Mouse (Mus musculus): Measurements from ENCODE around the gene Trappc1. TPM values are rescaled to one million over a fixed set of nuclear protein-coding genes. Genes with fewer than 3 reads are reported as not detected.

The Trappc1 gene
- polyA plus RNA-seq, 1 experiment from 2014 or later: 159 TPM

- H3K4me1 ChIP-seq: peaks cover 35% of the 10 kb centered on the region
- no peak for DNase-seq (ENCODE audit: low spot score)
- no peak overlapping the region for H3K27ac ChIP-seq (replicated peaks)
- H3K36me3 ChIP-seq (replicated peaks): peaks cover 53% of the 10 kb centered on the region
- H3K27me3 ChIP-seq (replicated peaks; ENCODE audit: low read depth, poor library complexity, severe bottlenecking): no peaks in the 10 kb centered on the region
- H3K9me3 ChIP-seq: no peaks in the 10 kb centered on the region
- 92% methylated on average over 16 of the region's 16 CpGs for WGBS
- H3K4me3 ChIP-seq: no peak overlapping the region
Measured at GRCm38 (mm10) chr11:69373223-69373965, 49.6 kb downstream of the Trappc1 start.

Other genes starting within 250 kb of the Trappc1 start
- 60.9 and 70.0 TPM in 2 replicates for gene Vamp2, start 235.5 kb upstream of the Trappc1 start, polyA plus RNA-seq (2016; fragmentation: Nextera tagmentation; extraction: Ambion mirVana)
- gene Per1, start 228.8 kb upstream of the Trappc1 start, polyA plus RNA-seq (2016; fragmentation: Nextera tagmentation; extraction: Ambion mirVana): 6.1 and 7.3 TPM in 2 replicates
- 0.16 and 0.36 TPM in 2 replicates for gene Hes7, start 203.6 kb upstream of the Trappc1 start, polyA plus RNA-seq (2016; fragmentation: Nextera tagmentation; extraction: Ambion mirVana)
- 0.12 TPM in 1 of 2 replicates, not detected in the other for gene 9130213A22Rik, start 201.4 kb upstream of the Trappc1 start, polyA plus RNA-seq (2016; fragmentation: Nextera tagmentation; extraction: Ambion mirVana)
- 0.04 and 0.19 TPM in 2 replicates for gene Aloxe3, start 198.1 kb upstream of the Trappc1 start, polyA plus RNA-seq (2016; fragmentation: Nextera tagmentation; extraction: Ambion mirVana)
- 0.27 TPM in 1 of 2 replicates, not detected in the other for gene Alox12b, start 167.0 kb upstream of the Trappc1 start, polyA plus RNA-seq (2016; fragmentation: Nextera tagmentation; extraction: Ambion mirVana)
- 0.09 and 0.13 TPM in 2 replicates for gene Alox8, start 126.1 kb upstream of the Trappc1 start, polyA plus RNA-seq (2016; fragmentation: Nextera tagmentation; extraction: Ambion mirVana)
- gene Gucy2e, start 86.9 kb upstream of the Trappc1 start, polyA plus RNA-seq (2016; fragmentation: Nextera tagmentation; extraction: Ambion mirVana): not detected in 2 replicates
- 34.1 and 37.3 TPM in 2 replicates for gene Cntrob, start 205 bp upstream of the Trappc1 start, polyA plus RNA-seq (2016; fragmentation: Nextera tagmentation; extraction: Ambion mirVana)
- 0.75 and 1.1 TPM in 2 replicates for gene Kcnab3, start 2.3 kb downstream of the Trappc1 start, polyA plus RNA-seq (2016; fragmentation: Nextera tagmentation; extraction: Ambion mirVana)
- 18.7 and 18.8 TPM in 2 replicates for gene Rnf227, start 16.5 kb downstream of the Trappc1 start, polyA plus RNA-seq (2016; fragmentation: Nextera tagmentation; extraction: Ambion mirVana)
- 46.2 and 55.9 TPM in 2 replicates for gene Chd3, start 45.4 kb downstream of the Trappc1 start, polyA plus RNA-seq (2016; fragmentation: Nextera tagmentation; extraction: Ambion mirVana)
- 136 and 137 TPM in 2 replicates for gene Naa38, start 71.5 kb downstream of the Trappc1 start, polyA plus RNA-seq (2016; fragmentation: Nextera tagmentation; extraction: Ambion mirVana)
- gene Cyb5d1, start 71.7 kb downstream of the Trappc1 start, polyA plus RNA-seq (2016; fragmentation: Nextera tagmentation; extraction: Ambion mirVana): 49.3 and 50.2 TPM in 2 replicates
- 19.8 and 23.1 TPM in 2 replicates for gene Tmem88, start 74.3 kb downstream of the Trappc1 start, polyA plus RNA-seq (2016; fragmentation: Nextera tagmentation; extraction: Ambion mirVana)
- 39.8 and 39.9 TPM in 2 replicates for gene Kdm6b, start 89.7 kb downstream of the Trappc1 start, polyA plus RNA-seq (2016; fragmentation: Nextera tagmentation; extraction: Ambion mirVana)
- 1.3 and 1.4 TPM in 2 replicates for gene Dnah2, start 225.1 kb downstream of the Trappc1 start, polyA plus RNA-seq (2016; fragmentation: Nextera tagmentation; extraction: Ambion mirVana)
- gene Efnb3, start 236.2 kb downstream of the Trappc1 start, polyA plus RNA-seq (2016; fragmentation: Nextera tagmentation; extraction: Ambion mirVana): 29.5 and 29.8 TPM in 2 replicates

Data from embryonic facial prominence, embryonic 10.5 days (tissue).